Mouse (Mus musculus): Measurements from ENCODE around the gene Serpina10. TPM values are rescaled to one million over a fixed set of nuclear protein-coding genes. Genes with fewer than 3 reads are reported as not detected.
A peak's percentile ranks its signal among the peaks of the same experiment; 100 is the strongest.
"Not testable (repeated sequence)": the region's sequence is repeated elsewhere in the genome, so short reads cannot be mapped to it uniquely, and the experiment has no call there.

Serpina10 gene
- polyA plus RNA-seq, 1 experiment from 2014 or later: 1.9 TPM

GRCm38 (mm10) chr12:103635846-103636245 lies 4.6 kb upstream of the Serpina10 start:
- Histone ChIP-seq H3K4me2 (ENCODE audit: low read depth, low read length) (no peak overlapping the region), H3K27ac (ENCODE audit: low read length) (no peak overlapping the region), H3K9ac (ENCODE audit: low read depth, low read length) (no peak overlapping the region), H3K9me3 (ENCODE audit: control insufficient read depth, low read length) (no peaks in the 10 kb centered on the region), H3K36me3 (ENCODE audit: control insufficient read depth, insufficient read depth, low read length) (no peaks in the 10 kb centered on the region), H3K27me3 (replicated peaks; ENCODE audit: control insufficient read depth, insufficient read depth, low read length) (no peaks in the 10 kb centered on the region), H3K4me3 (ENCODE audit: low read length) (no peak overlapping the region), H3K4me1 (ENCODE audit: control insufficient read depth, insufficient read depth, low read length) (no peaks in the 10 kb centered on the region)
- ATAC-seq: no peak
- WGBS: 69% methylated on average over 2 of the region's 2 CpGs

- Histone ChIP-seq H3K4me1 (ENCODE audit: control insufficient read depth, insufficient read depth, low read length) (no peaks in the 10 kb centered on the region), H3K4me2 (ENCODE audit: low read depth, low read length) (no peak overlapping the region), H3K4me3 (ENCODE audit: low read length) (no peak overlapping the region), H3K36me3 (ENCODE audit: control insufficient read depth, insufficient read depth, low read length) (no peaks in the 10 kb centered on the region), H3K9ac (ENCODE audit: low read depth, low read length) (no peak overlapping the region), H3K9me3 (ENCODE audit: control insufficient read depth, low read length) (no peaks in the 10 kb centered on the region), H3K27ac (ENCODE audit: low read length) (no peak overlapping the region), H3K27me3 (replicated peaks; ENCODE audit: control insufficient read depth, insufficient read depth, low read length) (no peaks in the 10 kb centered on the region)
- ATAC-seq: no peak
- 89% methylated on average over 2 of the region's 2 CpGs for WGBS
Observed at GRCm38 (mm10) chr12:103634430-103634829, 3.2 kb upstream of the Serpina10 start.

- 64% methylated on average over 10 of the region's 10 CpGs for WGBS
Observed at GRCm38 (mm10) chr12:103616860-103617261, 14.4 kb downstream of the Serpina10 start.

GRCm38 (mm10) chr12:103615734-103616133 lies 15.5 kb downstream of the Serpina10 start:
- no peak overlapping the region for H3K4me2 ChIP-seq (ENCODE audit: low read depth, low read length)
- H3K4me1 ChIP-seq (ENCODE audit: control insufficient read depth, insufficient read depth, low read length): no peaks in the 10 kb centered on the region
- no peak overlapping the region for H3K9ac ChIP-seq (ENCODE audit: low read depth, low read length)
- WGBS: 72% methylated on average over 4 of the region's 4 CpGs
- no peak overlapping the region for H3K4me3 ChIP-seq (ENCODE audit: low read length)
- no peak overlapping the region for H3K27ac ChIP-seq (ENCODE audit: low read length)
- H3K27me3 ChIP-seq (replicated peaks; ENCODE audit: control insufficient read depth, insufficient read depth, low read length): no peaks in the 10 kb centered on the region
- no peaks in the 10 kb centered on the region for H3K36me3 ChIP-seq (ENCODE audit: control insufficient read depth, insufficient read depth, low read length)
- no peaks in the 10 kb centered on the region for H3K9me3 ChIP-seq (ENCODE audit: control insufficient read depth, low read length)
- peak; percentile 44 for ATAC-seq

More at GRCm38 (mm10) chr12:103616860-103617261, 14.4 kb downstream of the Serpina10 start:
- no peak overlapping the region for H3K9ac ChIP-seq (ENCODE audit: low read depth, low read length)
- H3K9me3 ChIP-seq (ENCODE audit: control insufficient read depth, low read length): no peaks in the 10 kb centered on the region
- no peak overlapping the region for H3K27ac ChIP-seq (ENCODE audit: low read length)
- H3K4me1 ChIP-seq (ENCODE audit: control insufficient read depth, insufficient read depth, low read length): no peaks in the 10 kb centered on the region
- no peaks in the 10 kb centered on the region for H3K27me3 ChIP-seq (replicated peaks; ENCODE audit: control insufficient read depth, insufficient read depth, low read length)
- ATAC-seq: peak; percentile 56
- H3K36me3 ChIP-seq (ENCODE audit: control insufficient read depth, insufficient read depth, low read length): no peaks in the 10 kb centered on the region
- no peak overlapping the region for H3K4me2 ChIP-seq (ENCODE audit: low read depth, low read length)
- H3K4me3 ChIP-seq (ENCODE audit: low read length): no peak overlapping the region

- 0 out of 2 replicates have a peak, but pooled peaks have one; percentile 9 for ATAC-seq
- no peak overlapping the region for H3K27ac ChIP-seq (ENCODE audit: low read length)
- 85% methylated on average over 1 of the region's 1 CpGs for WGBS
- no peaks in the 10 kb centered on the region for H3K4me1 ChIP-seq (ENCODE audit: control insufficient read depth, insufficient read depth, low read length)
- H3K4me3 ChIP-seq (ENCODE audit: low read length): no peak overlapping the region
- H3K9me3 ChIP-seq (ENCODE audit: control insufficient read depth, low read length): no peaks in the 10 kb centered on the region
- no peaks in the 10 kb centered on the region for H3K27me3 ChIP-seq (replicated peaks; ENCODE audit: control insufficient read depth, insufficient read depth, low read length)
- no peak overlapping the region for H3K4me2 ChIP-seq (ENCODE audit: low read depth, low read length)
- H3K36me3 ChIP-seq (ENCODE audit: control insufficient read depth, insufficient read depth, low read length): no peaks in the 10 kb centered on the region
- no peak overlapping the region for H3K9ac ChIP-seq (ENCODE audit: low read depth, low read length)
Observed at GRCm38 (mm10) chr12:103615141-103615540, 16.1 kb downstream of the Serpina10 start.

- no peak overlapping the region for H3K27ac ChIP-seq (ENCODE audit: low read length)
- no peaks in the 10 kb centered on the region for H3K36me3 ChIP-seq (ENCODE audit: control insufficient read depth, insufficient read depth, low read length)
- no peak overlapping the region for H3K4me2 ChIP-seq (ENCODE audit: low read depth, low read length)
- ATAC-seq: no peak
- no peak overlapping the region for H3K4me3 ChIP-seq (ENCODE audit: low read length)
- no peaks in the 10 kb centered on the region for H3K27me3 ChIP-seq (replicated peaks; ENCODE audit: control insufficient read depth, insufficient read depth, low read length)
- 86% methylated on average over 3 of the region's 3 CpGs for WGBS
- no peak overlapping the region for H3K9ac ChIP-seq (ENCODE audit: low read depth, low read length)
- no peaks in the 10 kb centered on the region for H3K9me3 ChIP-seq (ENCODE audit: control insufficient read depth, low read length)
- H3K4me1 ChIP-seq (ENCODE audit: control insufficient read depth, insufficient read depth, low read length): no peaks in the 10 kb centered on the region; the same call in 1 of the 2 replicates
Observed at GRCm38 (mm10) chr12:103601839-103602238, 29.4 kb downstream of the Serpina10 start.

- Histone ChIP-seq H3K4me1 (ENCODE audit: control insufficient read depth, insufficient read depth, low read length) (no peaks in the 10 kb centered on the region; the same call in 1 of the 2 replicates), H3K9ac (ENCODE audit: low read depth, low read length) (no peak overlapping the region), H3K4me2 (ENCODE audit: low read depth, low read length) (no peak overlapping the region), H3K4me3 (ENCODE audit: low read length) (no peak overlapping the region), H3K27ac (ENCODE audit: low read length) (no peak overlapping the region), H3K27me3 (replicated peaks; ENCODE audit: control insufficient read depth, insufficient read depth, low read length) (no peaks in the 10 kb centered on the region), H3K36me3 (ENCODE audit: control insufficient read depth, insufficient read depth, low read length) (no peaks in the 10 kb centered on the region), H3K9me3 (ENCODE audit: control insufficient read depth, low read length) (no peaks in the 10 kb centered on the region)
- WGBS: 62% methylated on average over 3 of the region's 3 CpGs
- no peak for ATAC-seq
Observed at GRCm38 (mm10) chr12:103600364-103600763, 30.9 kb downstream of the Serpina10 start.

GRCm38 (mm10) chr12:103598411-103598810 lies 32.8 kb downstream of the Serpina10 start:
- Histone ChIP-seq H3K36me3 (ENCODE audit: control insufficient read depth, insufficient read depth, low read length) (no peaks in the 10 kb centered on the region), H3K27ac (ENCODE audit: low read length) (no peak overlapping the region), H3K4me1 (ENCODE audit: control insufficient read depth, insufficient read depth, low read length) (no peaks in the 10 kb centered on the region; the same call in 1 of the 2 replicates), H3K4me3 (ENCODE audit: low read length) (no peak overlapping the region), H3K27me3 (replicated peaks; ENCODE audit: control insufficient read depth, insufficient read depth, low read length) (peaks cover 3% of the 10 kb centered on the region; the same call in 1 of the 2 replicates), H3K9ac (ENCODE audit: low read depth, low read length) (no peak overlapping the region), H3K9me3 (ENCODE audit: control insufficient read depth, low read length) (no peaks in the 10 kb centered on the region), H3K4me2 (ENCODE audit: low read depth, low read length) (no peak overlapping the region)
- 49% methylated on average over 2 of the region's 2 CpGs for whole genome bisulfite sequencing
- peak; percentile 77 for ATAC-seq

- Histone ChIP-seq H3K4me3 (ENCODE audit: low read length) (no peak overlapping the region), H3K4me1 (ENCODE audit: control insufficient read depth, insufficient read depth, low read length) (no peaks in the 10 kb centered on the region), H3K9me3 (ENCODE audit: control insufficient read depth, low read length) (no peaks in the 10 kb centered on the region), H3K36me3 (ENCODE audit: control insufficient read depth, insufficient read depth, low read length) (no peaks in the 10 kb centered on the region), H3K4me2 (ENCODE audit: low read depth, low read length) (no peak overlapping the region), H3K27ac (ENCODE audit: low read length) (no peak overlapping the region), H3K27me3 (replicated peaks; ENCODE audit: control insufficient read depth, insufficient read depth, low read length) (no peaks in the 10 kb centered on the region), H3K9ac (ENCODE audit: low read depth, low read length) (no peak overlapping the region)
- WGBS: 69% methylated on average over 8 of the region's 8 CpGs
- no peak for ATAC-seq
Observed at GRCm38 (mm10) chr12:103583771-103584170, 47.5 kb downstream of the Serpina10 start.

GRCm38 (mm10) chr12:103578148-103578547 lies 53.1 kb downstream of the Serpina10 start:
- not testable (repeated sequence) for H3K9me3 ChIP-seq (ENCODE audit: control insufficient read depth, low read length); H3K4me1 ChIP-seq (ENCODE audit: control insufficient read depth, insufficient read depth, low read length); H3K4me2 ChIP-seq (ENCODE audit: low read depth, low read length); H3K27me3 ChIP-seq (replicated peaks; ENCODE audit: control insufficient read depth, insufficient read depth, low read length); ATAC-seq; H3K4me3 ChIP-seq (ENCODE audit: low read length); H3K9ac ChIP-seq (ENCODE audit: low read depth, low read length); H3K27ac ChIP-seq (ENCODE audit: low read length); H3K36me3 ChIP-seq (ENCODE audit: control insufficient read depth, insufficient read depth, low read length)
- 93% methylated on average over 6 of the region's 6 CpGs for WGBS
